Mouse (Mus musculus) gastrocnemius, postnatal 4 days (tissue): ENCODE measurements around the gene Phf10. TPM values are rescaled to one million over a fixed set of nuclear protein-coding genes. Genes with fewer than 3 reads are reported as not detected.
"Not testable (repeated sequence)": the region's sequence is repeated elsewhere in the genome, so short reads cannot be mapped to it uniquely, and the experiment has no call there.

Experiments used
- DNase-seq, 2 experiments: peaks; one replicate each; pipeline ENCODE4 v3.0.0; 2021 to 2022; ENCODE audit warnings: low spot score in 2 of 2, mixed read lengths in 2 of 2
- long read RNA-seq, 2 experiments: library from polyadenylated mRNA; stranded (forward); transcript quantifications; one replicate each; pipeline ENCODE4 v2.0.0; 2021
- total RNA-seq, 2 experiments: library from RNA; stranded (reverse); gene quantifications; 2 replicates each; pipeline ENCODE4 v1.2.3; 2021

Gene Phf10
- 10 to 100 TPM; 75.3 to 81.4 TPM for total RNA-seq
- long read RNA-seq, experiment 1, transcript Phf10-201 (12 exons, 1,663 nt): major isoform, 36 of 94 reads
- long read RNA-seq, experiment 1, partial matches to known transcripts: 39 of 94 reads
- long read RNA-seq, experiment 1, other reads (novel, unspliced or antisense): 18 of 94 reads
- long read RNA-seq, experiment 2, transcript Phf10-201 (12 exons, 1,663 nt): major isoform, 37 of 102 reads
- long read RNA-seq, experiment 2, partial matches to known transcripts: 45 of 102 reads
- long read RNA-seq, experiment 2, other reads (novel, unspliced or antisense): 20 of 102 reads

DNA sequence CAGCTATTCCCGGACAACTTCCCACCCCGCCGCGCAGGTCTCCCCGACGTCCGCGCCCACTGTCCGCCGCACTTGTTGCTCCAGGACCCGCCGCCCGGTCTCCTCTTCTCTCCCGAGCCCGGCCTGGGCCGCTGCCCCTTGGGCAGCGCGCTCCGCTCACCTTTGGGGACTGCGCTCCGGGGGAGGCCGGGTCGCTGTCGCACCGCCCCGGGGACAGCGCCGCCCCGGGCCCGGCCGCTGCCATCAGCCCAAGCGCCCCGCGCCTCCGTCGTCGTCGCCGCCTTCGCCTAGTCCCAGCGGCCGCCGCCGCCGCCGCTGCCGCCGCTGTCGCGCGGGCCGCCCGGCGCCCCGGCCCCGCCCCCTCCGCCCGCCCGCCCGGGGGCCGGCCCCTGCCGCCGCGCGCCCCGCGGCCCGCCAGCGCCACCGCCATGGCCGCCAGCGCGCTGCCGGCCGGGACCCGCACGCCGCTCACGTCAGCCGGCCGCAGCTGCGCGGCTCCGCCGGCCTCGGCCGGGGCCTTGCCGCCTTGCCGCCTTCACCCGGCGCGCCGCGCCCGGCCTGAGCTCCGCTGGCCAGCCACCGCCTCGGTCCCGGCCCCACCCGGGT, at the start of gene Phf10:
TSS of gene Phf10 (minus strand) at position 323 of the 606 bp plus-strand sequence.
- DNase-seq: peak; percentile 33 to 49

DNA sequence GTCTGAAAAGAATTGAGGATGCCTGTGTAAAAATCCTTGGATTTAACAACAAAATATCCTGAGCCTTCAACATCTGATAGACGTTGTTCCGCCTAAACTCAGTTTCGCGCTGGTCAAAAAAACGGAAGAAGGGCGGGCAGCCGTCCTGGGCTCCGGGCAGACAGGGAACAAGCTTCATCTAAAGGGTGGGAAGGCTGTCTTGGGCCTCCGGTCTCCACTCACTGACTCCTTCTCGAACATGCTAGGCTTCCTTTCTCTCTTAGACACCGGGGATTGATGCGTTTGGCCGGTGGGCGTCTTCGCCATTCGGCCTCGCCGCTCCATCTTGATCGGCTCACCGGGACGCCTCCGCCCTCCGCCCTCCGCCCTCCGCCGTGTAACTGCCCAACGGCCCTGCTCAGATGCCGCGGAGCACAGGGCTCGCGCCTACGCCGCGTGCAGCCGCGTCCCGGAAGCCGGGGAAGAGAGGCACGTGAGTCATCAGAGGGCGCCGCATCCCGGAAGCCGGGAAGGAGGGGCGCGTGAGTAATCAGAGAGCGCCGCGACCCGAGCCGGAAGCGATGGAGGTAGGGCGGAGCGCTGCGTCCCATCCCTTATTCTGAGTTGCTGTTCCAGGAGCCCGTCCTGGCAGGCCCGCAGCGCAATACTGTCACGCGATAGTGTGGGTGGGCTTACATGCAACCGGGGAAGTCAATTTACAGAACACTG, 48.8 kb upstream of the Phf10 start, which contains the start of gene Gm3435:
TSS of gene Gm3435 (plus strand) at position 471 of the 708 bp plus-strand sequence.
- not testable (repeated sequence) for DNase-seq

DNA sequence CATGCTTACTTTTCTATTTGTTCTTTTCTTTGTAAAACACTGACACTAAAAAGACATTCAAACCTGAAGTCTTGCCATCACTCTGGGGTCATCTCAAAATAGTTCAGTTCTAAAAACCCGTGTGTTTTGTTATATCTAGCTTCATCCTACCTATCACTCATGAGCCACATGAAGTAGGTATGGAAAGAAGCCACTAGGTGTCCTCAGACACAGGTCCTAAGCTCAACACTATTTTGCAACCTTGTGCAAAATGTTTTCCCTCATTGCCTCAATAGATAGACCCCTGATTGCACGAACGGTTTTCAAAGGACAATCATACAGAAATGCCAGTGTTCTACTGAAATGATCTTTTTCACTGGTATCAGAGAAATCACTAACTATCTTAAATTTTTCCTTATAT, 48.0 kb upstream of the Phf10 start:
- not testable (repeated sequence) for DNase-seq

DNA sequence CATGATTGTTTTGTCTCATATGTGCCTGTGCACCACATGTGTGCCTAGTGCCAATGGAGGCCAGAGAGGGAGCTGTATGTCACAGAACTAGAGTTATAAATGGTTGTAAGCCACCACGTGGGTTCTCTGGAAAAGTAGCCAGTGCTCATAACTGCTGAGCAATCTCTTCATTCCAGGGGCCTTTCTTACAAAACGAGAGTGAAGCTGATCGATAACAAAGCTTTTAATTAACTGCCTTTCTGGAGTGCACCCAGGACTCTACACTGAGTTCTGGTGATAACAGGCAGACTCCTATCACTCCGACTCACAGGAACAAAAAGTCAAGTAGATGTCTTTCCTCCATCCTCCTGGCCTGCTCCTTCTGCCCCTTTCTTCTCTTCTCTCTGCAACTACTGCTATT, 39.0 kb upstream of the Phf10 start:
- DNase-seq: not testable (repeated sequence)

DNA sequence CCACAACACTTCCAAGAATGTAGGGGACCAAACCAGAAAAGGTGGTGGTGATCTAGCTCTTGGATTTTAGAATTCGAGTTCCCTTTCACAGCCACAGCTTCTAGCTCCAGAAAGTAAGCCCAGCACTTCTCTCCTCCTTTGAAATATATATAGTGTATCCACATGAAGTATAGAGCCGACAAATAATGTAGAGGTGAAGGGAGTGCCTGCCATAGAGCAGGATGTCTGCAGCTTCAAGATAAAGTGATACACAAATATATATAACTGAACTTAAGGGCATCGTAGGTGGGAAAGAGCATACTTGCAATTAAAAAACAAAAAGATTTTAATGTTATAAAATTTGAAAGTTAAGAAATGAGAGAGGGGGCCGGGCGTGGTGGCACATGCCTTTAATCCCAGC, 33.1 kb upstream of the Phf10 start:
- DNase-seq: not testable (repeated sequence)

DNA sequence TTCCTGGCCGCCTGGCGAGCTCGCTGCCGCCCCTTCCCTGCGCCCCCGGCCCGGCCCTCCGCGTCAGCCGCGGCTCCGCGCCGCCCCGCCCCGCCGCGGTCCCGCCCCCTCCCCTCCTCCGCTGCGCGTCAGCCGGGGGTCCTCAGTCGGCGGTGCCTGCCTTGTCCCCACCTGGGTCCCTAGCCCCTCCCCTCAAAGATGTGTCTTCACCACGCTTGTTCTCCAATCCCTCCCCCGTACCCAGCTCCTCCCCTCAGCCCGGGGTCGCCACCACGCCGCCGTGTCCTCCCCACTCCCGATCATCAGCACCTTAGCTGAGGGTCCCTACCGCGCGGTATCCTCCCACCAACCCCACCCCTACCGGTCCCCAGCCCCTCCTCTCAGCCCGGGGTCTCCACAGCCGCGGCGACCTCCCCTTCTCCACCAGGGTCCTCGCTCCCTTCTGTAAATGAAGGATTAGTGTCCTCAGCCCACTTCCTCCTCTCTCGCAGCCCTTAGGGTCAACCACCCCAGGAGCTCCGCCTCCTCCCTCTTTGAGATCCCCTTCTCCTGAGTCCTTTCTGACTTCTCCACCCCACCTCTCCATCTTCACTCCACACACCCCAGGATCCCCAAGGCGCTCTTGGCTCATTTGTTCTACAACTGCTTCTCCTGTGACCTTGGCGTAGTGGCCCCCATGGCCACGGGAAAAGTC, 32.2 kb upstream of the Phf10 start:
- not testable (repeated sequence) for DNase-seq

DNA sequence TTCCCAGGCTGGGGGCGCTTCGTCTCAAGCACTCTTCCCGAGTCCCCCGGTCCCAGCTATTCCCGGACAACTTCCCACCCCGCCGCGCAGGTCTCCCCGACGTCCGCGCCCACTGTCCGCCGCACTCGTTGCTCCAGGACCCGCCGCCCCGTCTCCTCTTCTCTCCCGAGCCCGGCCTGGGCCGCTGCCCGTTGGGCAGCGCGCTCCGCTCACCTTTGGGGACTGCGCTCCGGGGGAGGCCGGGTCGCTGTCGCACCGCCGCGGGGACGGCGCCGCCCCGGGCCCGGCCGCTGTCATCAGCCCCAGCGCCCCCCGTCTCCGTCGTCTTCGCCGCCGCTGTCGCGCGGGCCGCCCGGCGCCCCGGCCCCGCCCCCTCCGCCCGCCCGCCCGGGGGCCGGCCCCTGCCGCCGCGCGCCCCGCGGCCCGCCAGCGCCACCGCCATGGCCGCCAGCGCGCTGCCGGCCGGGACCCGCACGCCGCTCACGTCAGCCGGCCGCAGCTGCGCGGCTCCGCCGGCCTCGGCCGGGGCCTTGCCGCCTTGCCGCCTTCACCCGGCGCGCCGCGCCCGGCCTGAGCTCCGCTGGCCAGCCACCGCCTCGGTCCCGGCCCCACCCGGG, 31.6 kb upstream of the Phf10 start:
- DNase-seq: not testable (repeated sequence)

DNA sequence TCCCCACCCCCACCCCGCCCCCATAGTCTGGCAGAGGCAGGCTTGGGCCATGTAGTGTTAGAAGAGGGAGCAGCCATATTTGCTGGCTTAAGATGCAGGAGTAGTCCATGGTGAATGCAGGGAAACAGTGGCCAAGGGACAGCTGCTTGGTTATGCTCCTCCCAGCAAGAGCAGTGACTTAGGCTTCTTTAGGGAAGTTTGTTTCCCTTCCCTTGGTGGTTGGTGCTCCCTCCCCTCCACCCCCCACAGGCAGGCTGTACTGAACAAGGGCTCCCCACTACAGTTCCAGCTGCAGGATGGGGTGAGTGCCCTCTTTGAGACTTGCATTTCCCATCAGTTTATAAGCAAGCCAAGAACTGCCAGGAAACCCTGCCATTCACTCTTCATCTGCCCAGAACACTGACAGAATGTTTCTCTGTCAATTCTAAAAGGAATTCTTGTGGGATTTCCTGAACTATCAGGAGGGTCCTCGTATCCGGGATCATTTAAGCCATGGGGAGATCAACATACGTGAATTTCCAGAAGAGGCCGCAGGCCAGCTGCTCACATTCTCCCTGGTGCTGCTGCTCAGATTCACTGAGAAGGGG, 29.1 kb upstream of the Phf10 start:
- not testable (repeated sequence) for DNase-seq

DNA sequence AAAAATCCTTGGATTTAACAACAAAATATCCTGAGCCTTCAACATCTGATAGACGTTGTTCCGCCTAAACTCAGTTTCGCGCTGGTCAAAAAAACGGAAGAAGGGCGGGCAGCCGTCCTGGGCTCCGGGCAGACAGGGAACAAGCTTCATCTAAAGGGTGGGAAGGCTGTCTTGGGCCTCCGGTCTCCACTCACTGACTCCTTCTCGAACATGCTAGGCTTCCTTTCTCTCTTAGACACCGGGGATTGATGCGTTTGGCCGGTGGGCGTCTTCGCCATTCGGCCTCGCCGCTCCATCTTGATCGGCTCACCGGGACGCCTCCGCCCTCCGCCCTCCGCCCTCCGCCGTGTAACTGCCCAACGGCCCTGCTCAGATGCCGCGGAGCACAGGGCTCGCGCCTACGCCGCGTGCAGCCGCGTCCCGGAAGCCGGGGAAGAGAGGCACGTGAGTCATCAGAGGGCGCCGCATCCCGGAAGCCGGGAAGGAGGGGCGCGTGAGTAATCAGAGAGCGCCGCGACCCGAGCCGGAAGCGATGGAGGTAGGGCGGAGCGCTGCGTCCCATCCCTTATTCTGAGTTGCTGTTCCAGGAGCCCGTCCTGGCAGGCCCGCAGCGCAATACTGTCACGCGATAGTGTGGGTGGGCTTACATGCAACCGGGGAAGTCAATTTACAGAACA, 17.4 kb upstream of the Phf10 start, which contains the start of the genes 9030025P20Rik and Gm3417:
TSS of gene 9030025P20Rik (plus strand) at position 107 of the 677 bp plus-strand sequence.
TSS of gene Gm3417 (minus strand) at position 429 of the 677 bp plus-strand sequence.
- not testable (repeated sequence) for DNase-seq

DNA sequence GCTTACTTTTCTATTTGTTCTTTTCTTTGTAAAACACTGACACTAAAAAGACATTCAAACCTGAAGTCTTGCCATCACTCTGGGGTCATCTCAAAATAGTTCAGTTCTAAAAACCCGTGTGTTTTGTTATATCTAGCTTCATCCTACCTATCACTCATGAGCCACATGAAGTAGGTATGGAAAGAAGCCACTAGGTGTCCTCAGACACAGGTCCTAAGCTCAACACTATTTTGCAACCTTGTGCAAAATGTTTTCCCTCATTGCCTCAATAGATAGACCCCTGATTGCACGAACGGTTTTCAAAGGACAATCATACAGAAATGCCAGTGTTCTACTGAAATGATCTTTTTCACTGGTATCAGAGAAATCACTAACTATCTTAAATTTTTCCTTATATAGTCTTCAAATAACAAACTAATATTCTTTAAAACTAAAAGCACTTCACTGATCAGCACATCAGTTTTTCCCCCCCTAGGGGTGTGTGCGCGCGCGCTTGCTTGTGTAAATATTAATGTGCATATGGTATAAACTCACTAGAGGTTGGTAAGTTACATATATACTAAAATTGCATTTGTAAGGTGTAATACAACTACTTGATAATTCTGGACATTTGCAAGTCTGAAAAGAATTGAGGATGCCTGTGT, 16.8 kb upstream of the Phf10 start:
- peak in 1 of 2 experiments; percentile 0 for DNase-seq

DNA sequence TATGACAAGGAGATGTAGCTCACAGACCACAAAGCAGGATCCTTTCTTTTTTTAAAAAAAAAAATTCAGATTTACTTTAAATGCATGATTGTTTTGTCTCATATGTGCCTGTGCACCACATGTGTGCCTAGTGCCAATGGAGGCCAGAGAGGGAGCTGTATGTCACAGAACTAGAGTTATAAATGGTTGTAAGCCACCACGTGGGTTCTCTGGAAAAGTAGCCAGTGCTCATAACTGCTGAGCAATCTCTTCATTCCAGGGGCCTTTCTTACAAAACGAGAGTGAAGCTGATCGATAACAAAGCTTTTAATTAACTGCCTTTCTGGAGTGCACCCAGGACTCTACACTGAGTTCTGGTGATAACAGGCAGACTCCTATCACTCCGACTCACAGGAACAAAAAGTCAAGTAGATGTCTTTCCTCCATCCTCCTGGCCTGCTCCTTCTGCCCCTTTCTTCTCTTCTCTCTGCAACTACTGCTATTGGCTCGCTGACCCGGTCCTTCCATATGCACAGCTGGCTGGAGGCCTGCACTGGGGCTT, 7.4 kb upstream of the Phf10 start:
- DNase-seq: not testable (repeated sequence)

DNA sequence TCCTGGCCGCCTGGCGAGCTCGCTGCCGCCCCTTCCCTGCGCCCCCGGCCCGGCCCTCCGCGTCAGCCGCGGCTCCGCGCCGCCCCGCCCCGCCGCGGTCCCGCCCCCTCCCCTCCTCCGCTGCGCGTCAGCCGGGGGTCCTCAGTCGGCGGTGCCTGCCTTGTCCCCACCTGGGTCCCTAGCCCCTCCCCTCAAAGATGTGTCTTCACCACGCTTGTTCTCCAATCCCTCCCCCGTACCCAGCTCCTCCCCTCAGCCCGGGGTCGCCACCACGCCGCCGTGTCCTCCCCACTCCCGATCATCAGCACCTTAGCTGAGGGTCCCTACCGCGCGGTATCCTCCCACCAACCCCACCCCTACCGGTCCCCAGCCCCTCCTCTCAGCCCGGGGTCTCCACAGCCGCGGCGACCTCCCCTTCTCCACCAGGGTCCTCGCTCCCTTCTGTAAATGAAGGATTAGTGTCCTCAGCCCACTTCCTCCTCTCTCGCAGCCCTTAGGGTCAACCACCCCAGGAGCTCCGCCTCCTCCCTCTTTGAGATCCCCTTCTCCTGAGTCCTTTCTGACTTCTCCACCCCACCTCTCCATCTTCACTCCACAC, 583 bp upstream of the Phf10 start:
- not testable (repeated sequence) for DNase-seq

DNA sequence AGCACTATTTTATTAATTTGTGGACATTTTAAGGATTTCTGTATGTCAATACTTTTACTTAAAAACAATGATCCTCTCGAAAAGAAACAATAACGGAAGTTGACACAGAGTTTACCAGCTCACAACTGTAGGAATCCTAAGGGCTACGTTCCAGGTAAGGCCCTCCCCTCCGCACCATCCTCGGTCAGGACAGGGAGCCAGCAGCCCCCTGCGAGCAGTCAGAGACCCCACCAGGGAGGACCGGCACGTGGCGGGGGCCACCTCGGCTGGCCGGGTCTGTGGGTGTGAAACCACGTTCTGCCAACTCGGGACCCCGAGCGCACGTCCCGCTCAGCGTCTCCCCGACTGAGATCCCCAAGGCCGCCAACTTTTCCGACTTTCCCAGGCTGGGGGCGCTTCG, 553 bp downstream of the Phf10 start:
- peak in 1 of 2 experiments; percentile 34 for DNase-seq

DNA sequence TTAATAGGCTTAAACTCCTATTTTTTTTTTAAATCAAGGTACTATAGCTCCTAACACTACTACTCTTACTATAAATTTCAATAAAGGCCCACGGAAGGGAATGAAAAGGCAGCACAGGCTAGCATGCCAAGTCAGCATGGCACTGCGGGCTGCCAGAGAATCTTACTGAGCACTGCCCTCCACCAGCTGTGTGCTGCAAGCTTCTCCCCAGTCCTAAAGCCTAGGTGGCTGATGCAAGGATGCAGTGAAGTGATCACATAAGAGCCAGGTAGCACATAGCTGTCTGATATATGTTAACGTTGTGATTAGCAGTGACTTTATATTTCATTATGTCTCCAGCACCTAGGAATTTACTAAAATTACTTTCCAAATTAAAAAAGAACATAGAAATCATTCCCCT, 1.1 kb downstream of the Phf10 start:
- DNase-seq: no peak

DNA sequence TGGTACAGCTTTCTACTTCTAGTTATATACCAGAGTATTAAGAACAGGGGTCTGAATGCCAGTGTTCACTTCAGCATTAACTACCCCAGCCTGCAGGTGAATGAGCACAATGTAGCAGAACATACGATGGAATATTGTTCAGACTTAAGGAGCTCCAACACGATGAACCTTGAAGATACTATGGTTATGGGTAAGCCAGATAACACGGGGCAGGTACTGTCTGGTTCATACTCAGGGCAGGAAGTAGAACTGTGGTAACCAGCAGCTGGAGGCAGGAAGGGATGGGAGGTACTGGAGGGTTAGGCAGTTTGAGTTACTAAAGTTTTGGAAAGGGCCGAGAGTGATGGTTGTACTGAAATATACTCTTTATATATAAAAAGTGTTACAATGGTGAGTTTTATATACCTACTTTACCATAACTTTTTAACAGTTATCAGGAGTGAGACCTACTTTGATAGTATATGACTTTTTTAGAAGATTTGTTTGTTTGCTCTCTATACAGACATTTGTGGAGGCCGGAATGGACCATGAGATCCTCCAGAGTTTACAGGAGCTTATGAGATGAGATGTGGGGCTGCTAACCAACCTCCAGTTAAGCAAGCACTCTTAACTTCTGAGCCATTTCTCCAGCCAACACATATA, 2.3 kb downstream of the Phf10 start:
- no peak for DNase-seq

DNA sequence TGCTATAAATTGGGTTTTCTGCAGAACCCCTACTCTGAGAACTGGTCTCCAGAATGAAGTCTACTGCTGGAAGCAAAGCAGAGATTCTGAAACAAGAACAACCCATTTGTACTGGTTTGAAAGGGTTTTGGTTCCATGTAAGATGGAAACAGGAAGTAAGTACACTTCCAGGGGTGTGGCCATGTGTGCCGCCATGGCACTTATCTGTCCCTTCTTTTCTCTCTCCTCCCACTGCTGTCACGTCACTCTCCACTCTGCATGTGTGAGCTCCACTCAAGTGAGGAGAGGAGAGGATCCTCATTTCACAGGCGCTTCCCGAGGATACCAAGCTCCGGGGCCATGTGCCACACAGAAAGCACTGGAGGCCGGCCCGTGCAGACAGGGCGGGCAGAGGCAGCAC, 7.6 kb downstream of the Phf10 start:
- DNase-seq: no peak

DNA sequence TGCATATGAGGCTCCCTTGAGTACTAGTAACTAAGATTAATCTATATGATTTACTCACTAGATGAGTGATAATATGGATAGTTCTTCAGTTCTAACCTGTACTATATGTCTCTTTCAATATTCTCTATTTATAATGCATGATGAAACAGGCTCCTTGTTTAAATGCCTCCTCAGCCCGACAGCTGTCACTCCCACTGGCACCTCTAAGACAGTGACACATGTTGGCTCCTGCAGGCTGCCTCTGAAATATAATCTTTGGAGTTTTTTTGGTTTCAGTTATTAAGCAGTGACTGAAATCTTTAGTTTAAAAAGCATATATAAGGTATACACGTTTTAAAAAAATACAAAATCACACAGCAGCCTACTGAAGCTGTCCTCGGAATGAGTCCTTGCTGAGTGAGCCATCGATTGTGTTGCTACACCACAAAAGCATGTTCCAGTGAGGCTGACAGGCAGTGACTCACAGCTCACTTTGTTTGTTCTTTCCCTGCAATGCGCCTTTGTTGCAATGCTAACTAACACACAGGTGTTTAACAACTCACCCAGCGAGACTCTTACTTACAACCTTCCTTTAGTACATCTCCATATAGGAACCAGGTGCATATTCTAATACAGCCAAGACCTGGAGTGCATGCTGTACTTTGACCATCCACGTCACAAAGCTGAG, 11.8 kb downstream of the Phf10 start:
- DNase-seq: no peak

DNA sequence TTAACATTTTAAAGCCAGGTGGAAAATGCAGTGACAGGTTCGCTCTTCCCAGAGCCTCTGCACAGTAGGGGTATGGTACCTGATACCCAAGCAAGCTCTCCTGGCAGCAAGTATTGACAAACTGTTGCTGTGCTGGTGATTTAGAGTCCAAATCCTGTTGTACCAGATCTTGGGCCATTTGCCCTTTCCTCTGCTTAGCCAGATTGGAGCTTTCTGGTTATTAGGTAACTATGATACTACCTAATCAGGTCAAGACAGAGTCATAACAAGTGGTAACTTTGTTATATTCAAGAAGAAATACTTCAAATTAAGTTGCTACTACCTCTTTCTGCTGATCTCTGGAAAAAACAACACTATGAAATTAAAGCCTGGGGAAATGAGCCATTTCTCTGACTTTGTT, 16.5 kb downstream of the Phf10 start:
- DNase-seq: no peak
